Mouse (Mus musculus) midbrain, embryonic 16.5 days (tissue): ENCODE measurements around the gene Itga9. TPM values are rescaled to one million over a fixed set of nuclear protein-coding genes. Genes with fewer than 3 reads are reported as not detected.

Source experiments
- ATAC-seq: fragments of 200-750 bp; cut with Nextera tagmentation; 2 replicates; pipeline ENCODE4 v1.8.0; 2017; ENCODE audit warnings: moderate TSS enrichment
- H3K27ac ChIP-seq: fragments of 300-500 bp; sonication (generic); 2 replicates; pipeline ENCODE4 v1.5.1; 2014; ENCODE audit warnings: mild to moderate bottlenecking, low read length, mixed read lengths
- H3K27me3 ChIP-seq: fragments of 300-500 bp; sonication (generic); 2 replicates; pipeline ENCODE4 v1.6.1; 2014; ENCODE audit warnings: low read depth, low read length, mixed read lengths; ENCODE audit not compliant: control insufficient read depth, insufficient read depth
- H3K36me3 ChIP-seq: fragments of 300-500 bp; sonication (generic); 2 replicates; pipeline ENCODE4 v1.6.1; 2014; ENCODE audit warnings: mild to moderate bottlenecking, low read length, moderate library complexity, mixed read lengths; ENCODE audit not compliant: control insufficient read depth, insufficient read depth
- H3K4me1 ChIP-seq: fragments of 300-500 bp; sonication (generic); 2 replicates; pipeline ENCODE4 v1.6.1; 2014; ENCODE audit warnings: mild to moderate bottlenecking, low read length, mixed read lengths; ENCODE audit not compliant: control insufficient read depth, insufficient read depth
- H3K4me2 ChIP-seq: fragments of 300-500 bp; sonication (generic); 2 replicates; pipeline ENCODE4 v1.6.1; 2014; ENCODE audit warnings: mild to moderate bottlenecking, low read length, mixed read lengths
- H3K4me3 ChIP-seq: fragments of 300-500 bp; sonication (generic); 2 replicates; pipeline ENCODE4 v1.5.1; 2014; ENCODE audit warnings: low read depth, mild to moderate bottlenecking, low read length, moderate library complexity, mixed read lengths
- H3K9ac ChIP-seq: fragments of 300-500 bp; sonication (generic); 2 replicates; pipeline ENCODE4 v1.6.1; 2014; ENCODE audit warnings: low read depth, low read length, mixed read lengths
- H3K9me3 ChIP-seq: fragments of 300-500 bp; sonication (generic); replicated peaks from 2 replicates; pipeline ENCODE4 v1.6.1; 2014; ENCODE audit warnings: mild to moderate bottlenecking, low read length, mixed read lengths; ENCODE audit not compliant: control insufficient read depth, poor library complexity, severe bottlenecking
- WGBS: fragments of 180-500 bp; shearing (Covaris S2); extraction: QIAGEN DNeasy Blood & Tissue Kit; methylation state at CpG from one replicate; pipeline ENCODE4 v1.1.7; 2014; 5-methylcytosine and 5-hydroxymethylcytosine counted together
- polyA plus RNA-seq: library from polyadenylated mRNA; unstranded; fragments of >200 nt; fragmentation: Nextera tagmentation; extraction: Ambion mirVana; gene quantifications from 2 replicates; pipeline ENCODE4 v1.2.1, GENCODE M21; 2015

Gene Itga9
- polyA plus RNA-seq, 1 experiment from 2014 or later: 1.0 TPM

- no peak overlapping the region for H3K9ac ChIP-seq
- H3K4me3 ChIP-seq: no peak overlapping the region
- no peaks in the 10 kb centered on the region for H3K27me3 ChIP-seq
- WGBS: 58% methylated on average over 5 of the region's 5 CpGs
- no peaks in the 10 kb centered on the region for H3K9me3 ChIP-seq
- no peak overlapping the region for H3K4me2 ChIP-seq
- no peak for ATAC-seq
- H3K4me1 ChIP-seq: no peaks in the 10 kb centered on the region
- H3K36me3 ChIP-seq: no peaks in the 10 kb centered on the region
- H3K27ac ChIP-seq: no peak overlapping the region
These were observed 337.5 kb downstream of the Itga9 start for GRCm38 (mm10) chr9:118943941-118944340.

GRCm38 (mm10) chr9:118944388-118944787 lies 337.9 kb downstream of the Itga9 start:
- Histone ChIP-seq H3K27me3 (no peaks in the 10 kb centered on the region), H3K4me2 (no peak overlapping the region), H3K36me3 (no peaks in the 10 kb centered on the region), H3K9me3 (no peaks in the 10 kb centered on the region), H3K4me3 (no peak overlapping the region), H3K27ac (no peak overlapping the region), H3K4me1 (no peaks in the 10 kb centered on the region), H3K9ac (no peak overlapping the region)
- ATAC-seq: no peak
- 78% methylated on average over 12 of the region's 12 CpGs for WGBS

GRCm38 (mm10) chr9:118948486-118948885 lies 342.0 kb downstream of the Itga9 start:
- Histone ChIP-seq H3K4me2 (no peak overlapping the region), H3K27ac (no peak overlapping the region), H3K27me3 (no peaks in the 10 kb centered on the region), H3K36me3 (no peaks in the 10 kb centered on the region), H3K9ac (no peak overlapping the region), H3K4me1 (no peaks in the 10 kb centered on the region), H3K4me3 (no peak overlapping the region), H3K9me3 (no peaks in the 10 kb centered on the region)
- no peak for ATAC-seq
- 88% methylated on average over 5 of the region's 5 CpGs for WGBS

- Histone ChIP-seq H3K27ac (no peak overlapping the region), H3K4me3 (no peak overlapping the region), H3K4me1 (no peaks in the 10 kb centered on the region), H3K36me3 (no peaks in the 10 kb centered on the region), H3K9ac (no peak overlapping the region), H3K27me3 (no peaks in the 10 kb centered on the region), H3K4me2 (no peak overlapping the region), H3K9me3 (no peaks in the 10 kb centered on the region)
- no peak for ATAC-seq
- 92% methylated on average over 8 of the region's 8 CpGs for WGBS
These were observed 342.6 kb downstream of the Itga9 start for GRCm38 (mm10) chr9:118949124-118949523.

GRCm38 (mm10) chr9:118949654-118950053 lies 343.2 kb downstream of the Itga9 start:
- no peak overlapping the region for H3K9ac ChIP-seq
- H3K27me3 ChIP-seq: no peaks in the 10 kb centered on the region
- H3K4me2 ChIP-seq: no peak overlapping the region
- no peak overlapping the region for H3K27ac ChIP-seq
- no peak overlapping the region for H3K4me3 ChIP-seq
- no peaks in the 10 kb centered on the region for H3K9me3 ChIP-seq
- ATAC-seq: no peak
- H3K4me1 ChIP-seq: no peaks in the 10 kb centered on the region
- H3K36me3 ChIP-seq: no peaks in the 10 kb centered on the region
- 73% methylated on average over 4 of the region's 4 CpGs for WGBS

- no peak overlapping the region for H3K4me3 ChIP-seq
- no peaks in the 10 kb centered on the region for H3K36me3 ChIP-seq
- no peaks in the 10 kb centered on the region for H3K4me1 ChIP-seq
- H3K27me3 ChIP-seq: no peaks in the 10 kb centered on the region
- ATAC-seq: no peak
- H3K27ac ChIP-seq: no peak overlapping the region
- WGBS: 70% methylated on average over 10 of the region's 10 CpGs
- no peak overlapping the region for H3K9ac ChIP-seq
- no peak overlapping the region for H3K4me2 ChIP-seq
- no peaks in the 10 kb centered on the region for H3K9me3 ChIP-seq
These were observed 343.6 kb downstream of the Itga9 start for GRCm38 (mm10) chr9:118950061-118950460.

Other genes with a start within 250 kb of the Itga9 start
- gene Eomes, start 128.5 kb upstream of the Itga9 start, polyA plus RNA-seq: 1.4 and 2.0 TPM in 2 replicates
- gene Golga4, start 100.4 kb upstream of the Itga9 start, polyA plus RNA-seq: 41.5 and 44.2 TPM in 2 replicates